Mouse (Mus musculus) heart, adult 2 months (tissue): ENCODE measurements around the gene Npas4.

Experiments used
- CTCF ChIP-seq: fragments of 200-600 bp; IDR thresholded peaks from 2 replicates; pipeline ENCODE4 v1.8.1; 2022; ENCODE audit warnings: antibody characterized with exemption, mild to moderate bottlenecking, moderate library complexity
- EP300 ChIP-seq: fragments of 200-500 bp; IDR thresholded peaks from 2 replicates; pipeline ENCODE4 v1.6.1; 2011; ENCODE audit warnings: low read depth, low read length, control low read depth; ENCODE audit not compliant: insufficient read depth
- POLR2A ChIP-seq: fragments of 200-500 bp; IDR thresholded peaks from 2 replicates; pipeline ENCODE4 v1.6.1; 2011; ENCODE audit warnings: mild to moderate bottlenecking, low read depth, low read length, control low read depth; ENCODE audit not compliant: insufficient read depth

DNA sequence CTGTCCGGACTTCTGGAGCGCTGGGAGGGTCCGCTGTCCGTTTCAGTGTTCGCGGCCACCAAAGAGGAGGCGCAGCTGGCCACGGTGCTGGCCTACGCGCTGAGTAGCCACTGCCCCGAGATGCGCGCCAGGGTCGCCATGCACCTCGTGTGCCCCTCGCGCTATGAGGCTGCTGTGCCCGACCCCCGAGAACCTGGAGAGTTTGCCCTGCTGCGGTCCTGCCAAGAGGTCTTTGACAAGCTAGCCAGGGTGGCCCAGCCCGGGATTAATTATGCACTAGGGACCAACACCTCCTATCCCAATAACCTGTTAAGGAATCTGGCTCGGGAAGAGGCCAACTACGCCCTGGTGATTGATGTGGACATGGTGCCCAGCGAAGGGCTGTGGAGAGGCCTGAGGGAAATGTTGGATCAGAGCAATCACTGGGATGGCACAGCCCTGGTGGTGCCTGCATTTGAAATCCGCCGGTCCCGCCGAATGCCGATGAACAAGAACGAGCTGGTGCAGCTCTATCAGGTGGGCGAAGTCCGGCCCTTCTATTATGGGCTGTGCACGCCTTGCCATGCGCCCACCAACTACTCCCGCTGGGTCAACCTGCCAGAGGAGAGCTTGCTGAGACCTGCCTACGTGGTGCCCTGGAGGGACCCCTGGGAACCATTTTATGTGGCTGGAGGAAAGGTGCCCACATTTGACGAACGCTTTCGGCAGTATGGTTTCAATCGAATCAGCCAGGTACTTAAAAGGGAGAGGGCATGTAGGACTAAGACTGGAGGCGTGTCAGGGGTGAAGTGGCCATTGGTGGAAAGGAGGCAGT is 49.4 kb upstream of the Npas4 start:
- no peak for TF ChIP-seq EP300
- no peak for TF ChIP-seq CTCF
- no peak for TF ChIP-seq POLR2A
